Mouse (Mus musculus) spleen, adult 2 months (tissue): ENCODE measurements around the gene Mlh1.

Source experiments
- CTCF ChIP-seq: fragments of 200-500 bp; IDR thresholded peaks from 2 replicates; pipeline ENCODE4 v1.5.1; 2011; ENCODE audit warnings: mild to moderate bottlenecking, inconsistent platforms; ENCODE audit not compliant: insufficient read depth, insufficient read length, insufficient replicate concordance; ENCODE audit errors: extremely low read depth
- POLR2A ChIP-seq: fragments of 200-500 bp; IDR thresholded peaks from 2 replicates; pipeline ENCODE4 v1.6.1; 2011; ENCODE audit warnings: low read depth, low read length, inconsistent platforms

DNA sequence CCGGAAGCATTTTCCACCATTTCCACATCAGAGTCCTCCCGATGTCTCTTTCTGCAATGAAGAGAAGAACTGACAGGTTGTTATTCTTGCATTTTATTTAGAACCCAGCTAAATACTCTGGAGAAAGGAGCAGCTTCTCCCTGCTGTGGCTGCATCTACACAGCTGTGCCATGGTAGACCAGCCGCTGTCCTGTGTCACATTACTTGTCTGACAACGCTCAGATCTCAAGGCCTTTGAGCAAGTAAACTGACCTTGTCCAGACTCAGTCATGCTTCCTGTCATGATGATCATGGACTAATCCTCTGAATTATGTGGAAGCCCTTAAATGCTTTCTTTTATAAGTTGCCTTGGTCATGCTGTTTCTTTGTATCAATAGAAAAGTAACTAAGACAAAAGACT is 31.8 kb downstream of the Mlh1 start:
- TF ChIP-seq CTCF = no peak
- TF ChIP-seq POLR2A = no peak
